Mouse (Mus musculus) megakaryocyte, embryonic 14.5 days (primary cell): ENCODE data around the gene Lrrc8a. TPM values are rescaled to one million over a fixed set of nuclear protein-coding genes. Genes with fewer than 3 reads are reported as not detected.

Source experiments
- H3K27me3 ChIP-seq: replicated peaks from 2 replicates; pipeline ENCODE3; 2012; ENCODE audit warnings: inconsistent platforms
- H3K36me3 ChIP-seq: replicated peaks from 2 replicates; pipeline ENCODE3; 2012; ENCODE audit warnings: low read length, inconsistent platforms, mixed read lengths
- H3K4me1 ChIP-seq: 2 replicates; pipeline ENCODE4 v1.6.1; 2012; ENCODE audit warnings: inconsistent platforms
- H3K4me3 ChIP-seq: replicated peaks from 2 replicates; pipeline ENCODE3; 2012; ENCODE audit warnings: moderate library complexity, mild to moderate bottlenecking, inconsistent platforms
- H3K9me3 ChIP-seq: 2 replicates; pipeline ENCODE4 v1.6.1; 2012; ENCODE audit warnings: inconsistent platforms
- FLI1 ChIP-seq: IDR thresholded peaks from 2 replicates; pipeline ENCODE4 v1.6.1; 2012; ENCODE audit warnings: low read length, inconsistent platforms, mixed read lengths
- GATA1 ChIP-seq: IDR thresholded peaks from 3 replicates; pipeline ENCODE4 v1.6.1; 2012; ENCODE audit warnings: mixed read lengths, low read length, inconsistent platforms, borderline replicate concordance
- polyA plus RNA-seq: library from polyadenylated mRNA; stranded (reverse); fragments of >175 nt; gene quantifications from 2 replicates; pipeline ENCODE4 v1.2.3, GENCODE M21; 2012; ENCODE audit warnings: low replicate concordance; ENCODE audit not compliant: insufficient read depth

Gene Lrrc8a
- polyA plus RNA-seq, 1 experiment = 5.1 TPM

DNA sequence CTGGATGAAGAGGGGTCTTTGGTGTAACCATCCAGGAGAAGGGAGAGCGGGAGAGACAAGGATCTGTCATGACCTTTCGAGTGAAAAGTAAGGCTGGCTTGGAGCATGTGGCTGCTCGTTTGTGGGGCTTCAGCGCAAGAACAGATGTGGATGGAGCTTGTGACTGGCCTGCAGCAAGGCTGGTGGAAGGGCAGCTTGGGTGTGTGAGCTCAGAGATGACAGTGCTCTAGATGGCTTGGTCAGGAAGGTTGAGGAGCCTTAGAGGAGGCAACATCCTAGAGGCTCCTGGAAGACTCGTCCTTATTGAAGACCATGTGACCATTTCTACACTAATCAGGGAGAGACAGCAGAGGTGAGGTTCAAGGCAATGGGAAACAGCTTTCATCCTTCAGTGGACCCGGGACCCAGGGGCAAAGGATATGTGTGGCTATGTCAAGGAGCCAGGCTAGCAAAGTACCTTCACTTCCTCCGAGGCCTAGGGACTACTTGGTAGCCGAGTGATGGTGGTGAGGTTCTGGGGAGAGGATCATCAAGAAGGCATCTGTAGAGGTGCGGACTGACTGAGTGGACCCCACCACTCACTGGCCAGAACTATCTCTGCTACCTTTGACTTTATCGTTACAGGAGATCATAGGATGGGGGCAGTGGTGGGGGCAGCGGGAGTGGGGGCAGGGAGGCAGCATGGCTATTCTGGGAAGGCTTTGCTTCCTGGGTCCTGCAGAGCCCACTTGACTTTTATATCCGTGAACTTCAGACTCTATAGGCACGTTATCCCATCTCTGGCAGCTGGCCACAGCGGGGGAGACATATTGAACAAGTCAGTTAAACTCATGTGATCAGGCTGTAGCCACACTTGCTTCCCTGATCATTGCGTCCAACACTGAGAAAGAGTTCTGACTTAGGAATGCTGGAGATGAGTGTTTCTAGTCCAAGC, 21.9 kb downstream of the Lrrc8a start:
- no peaks in the 10 kb centered on the region for H3K9me3 ChIP-seq
- peaks cover 99% of the 10 kb centered on the region for H3K36me3 ChIP-seq
- TF ChIP-seq GATA1 (no peak), FLI1 (no peak)
- peak overlapping the region; percentile 87 for H3K4me3 ChIP-seq
- peaks cover 83% of the 10 kb centered on the region for H3K4me1 ChIP-seq
- H3K27me3 ChIP-seq = no peaks in the 10 kb centered on the region

DNA sequence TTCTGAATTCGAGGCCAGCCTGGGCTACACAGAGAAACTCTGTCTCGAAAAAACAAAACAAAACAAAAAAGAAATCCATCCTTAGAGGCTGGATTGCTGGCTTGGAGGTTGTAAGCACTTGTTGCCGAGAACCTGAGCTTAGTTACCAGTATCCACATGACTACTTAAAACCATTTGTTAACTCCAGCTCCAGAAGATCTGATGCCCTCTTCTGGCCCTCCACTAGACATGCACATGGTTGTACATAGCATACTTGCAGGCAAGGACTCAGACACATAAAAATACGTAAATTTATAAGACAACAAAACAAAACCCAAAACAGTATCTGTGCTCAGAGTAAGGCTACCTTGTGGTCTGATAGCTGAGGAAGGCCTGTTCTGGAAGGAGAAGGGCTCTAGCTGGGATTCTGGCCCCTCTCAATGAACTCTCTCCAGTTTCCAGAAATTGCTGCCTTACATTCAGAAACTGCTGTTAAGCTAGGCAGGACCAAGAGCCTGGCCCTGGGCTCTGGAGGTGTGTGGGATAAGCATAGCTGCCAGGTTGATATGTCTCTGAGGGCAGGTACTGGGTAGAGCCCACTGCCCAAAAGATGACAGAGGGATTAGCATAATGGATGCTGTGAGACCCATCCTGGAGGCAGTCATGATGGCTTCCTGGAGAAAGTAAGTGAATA, 23.7 kb downstream of the Lrrc8a start:
- TF ChIP-seq GATA1 (no peak), FLI1 (no peak)
- H3K36me3 ChIP-seq = peaks cover 99% of the 10 kb centered on the region
- H3K9me3 ChIP-seq = no peaks in the 10 kb centered on the region
- H3K4me3 ChIP-seq = no peak overlapping the region
- no peaks in the 10 kb centered on the region for H3K27me3 ChIP-seq
- H3K4me1 ChIP-seq = peaks cover 86% of the 10 kb centered on the region

DNA sequence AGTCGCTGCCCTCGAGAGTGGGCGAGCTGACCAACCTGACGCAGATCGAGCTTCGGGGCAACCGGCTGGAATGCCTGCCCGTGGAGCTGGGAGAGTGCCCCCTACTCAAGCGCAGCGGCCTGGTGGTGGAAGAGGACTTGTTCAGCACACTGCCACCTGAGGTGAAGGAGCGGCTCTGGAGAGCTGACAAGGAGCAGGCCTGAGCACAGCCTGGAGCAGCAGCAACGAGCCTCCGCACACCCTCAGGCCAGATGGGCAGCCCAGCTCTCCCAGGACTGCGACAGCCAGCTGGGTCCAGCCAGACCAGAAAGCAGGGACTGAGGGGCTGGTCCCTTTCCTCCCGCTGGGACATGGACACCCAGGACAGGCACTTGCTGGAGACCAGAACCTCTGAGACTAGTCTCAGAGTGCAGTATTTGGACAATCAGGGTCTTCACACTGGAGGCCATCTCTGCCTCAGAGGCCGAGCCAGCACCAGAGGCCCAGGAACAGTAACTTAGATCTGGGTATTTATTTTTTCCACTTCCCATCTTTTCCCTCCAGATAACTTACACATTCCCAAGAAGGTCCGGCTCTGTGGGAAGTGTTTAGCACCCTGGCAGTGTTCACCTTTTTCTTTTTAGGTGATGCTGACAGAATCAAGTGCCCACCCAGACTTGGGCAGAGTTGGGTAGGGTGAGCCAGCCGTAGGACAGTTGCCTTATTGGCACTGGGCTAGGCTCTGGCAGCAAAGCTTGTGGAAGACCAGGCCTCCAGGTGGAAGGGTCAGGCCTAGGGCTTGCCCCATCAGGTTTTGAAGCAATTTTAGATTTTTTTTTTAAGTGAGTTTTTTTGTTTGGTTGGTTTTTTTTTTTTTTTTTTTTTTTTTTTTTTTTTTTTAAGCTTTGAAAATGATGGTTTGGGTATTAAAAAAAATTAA, 24.7 kb downstream of the Lrrc8a start:
- peaks cover 94% of the 10 kb centered on the region for H3K36me3 ChIP-seq
- peaks cover 86% of the 10 kb centered on the region for H3K4me1 ChIP-seq
- no peaks in the 10 kb centered on the region for H3K27me3 ChIP-seq
- H3K9me3 ChIP-seq = no peaks in the 10 kb centered on the region
- no peak for TF ChIP-seq GATA1
- TF ChIP-seq FLI1 = no peak
- H3K4me3 ChIP-seq = no peak overlapping the region

DNA sequence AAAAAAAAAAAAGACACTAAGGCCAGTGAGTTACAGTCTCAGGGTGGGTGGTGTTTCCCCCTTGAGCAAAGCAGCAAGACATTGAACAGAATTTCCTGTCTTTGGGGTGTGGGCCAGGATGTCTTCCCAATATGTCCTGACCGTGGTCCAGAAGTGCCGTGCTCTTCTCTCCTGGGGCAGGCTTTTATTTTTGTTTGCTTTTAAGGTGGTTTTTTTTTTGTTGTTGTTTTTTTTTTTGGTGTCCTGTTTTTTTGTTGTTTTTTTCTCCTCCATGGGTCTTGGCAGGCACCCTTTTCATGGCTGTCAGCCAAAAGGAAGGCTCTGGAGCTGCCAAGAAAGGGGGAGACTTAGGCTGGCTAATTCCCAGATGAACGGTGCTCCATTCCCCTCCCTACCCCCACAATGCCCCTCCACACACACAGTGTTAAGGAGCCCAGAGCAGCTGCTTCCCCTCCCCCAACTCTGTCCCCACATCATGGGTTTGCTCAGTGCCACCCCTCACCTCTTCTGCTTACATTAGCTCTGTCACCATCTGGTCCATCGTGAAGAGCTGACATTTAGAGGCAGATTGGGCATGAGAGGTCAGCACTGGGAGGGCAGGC, 25.4 kb downstream of the Lrrc8a start:
- no peak overlapping the region for H3K4me3 ChIP-seq
- no peaks in the 10 kb centered on the region for H3K9me3 ChIP-seq
- H3K27me3 ChIP-seq = no peaks in the 10 kb centered on the region
- TF ChIP-seq FLI1 = no peak
- no peak for TF ChIP-seq GATA1
- H3K36me3 ChIP-seq = peaks cover 87% of the 10 kb centered on the region
- H3K4me1 ChIP-seq = peaks cover 86% of the 10 kb centered on the region

DNA sequence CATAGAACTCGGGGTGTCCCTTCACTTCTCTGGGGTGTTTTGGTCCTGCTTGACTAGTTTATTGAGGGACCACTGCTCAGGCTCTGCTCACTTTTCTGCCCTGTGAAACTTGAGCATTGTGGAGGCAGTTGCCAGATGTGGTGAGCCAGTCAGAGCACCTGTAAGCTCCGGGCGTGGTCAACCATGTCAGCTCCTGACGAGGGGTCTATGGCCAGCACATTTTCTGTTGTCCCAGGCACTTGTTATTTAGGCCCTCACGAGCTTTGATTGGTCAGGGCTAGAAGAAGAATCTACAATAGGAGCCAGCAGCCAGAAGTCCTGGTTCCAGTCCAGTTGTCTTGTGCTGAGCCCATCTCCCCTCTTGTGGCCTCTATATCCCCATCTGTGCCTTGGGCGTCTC, 26.3 kb downstream of the Lrrc8a start:
- no peak for TF ChIP-seq FLI1
- TF ChIP-seq GATA1 = no peak
- Histone ChIP-seq H3K27me3 (no peaks in the 10 kb centered on the region), H3K4me3 (no peak overlapping the region), H3K9me3 (no peaks in the 10 kb centered on the region), H3K36me3 (peaks cover 80% of the 10 kb centered on the region), H3K4me1 (peaks cover 86% of the 10 kb centered on the region)

DNA sequence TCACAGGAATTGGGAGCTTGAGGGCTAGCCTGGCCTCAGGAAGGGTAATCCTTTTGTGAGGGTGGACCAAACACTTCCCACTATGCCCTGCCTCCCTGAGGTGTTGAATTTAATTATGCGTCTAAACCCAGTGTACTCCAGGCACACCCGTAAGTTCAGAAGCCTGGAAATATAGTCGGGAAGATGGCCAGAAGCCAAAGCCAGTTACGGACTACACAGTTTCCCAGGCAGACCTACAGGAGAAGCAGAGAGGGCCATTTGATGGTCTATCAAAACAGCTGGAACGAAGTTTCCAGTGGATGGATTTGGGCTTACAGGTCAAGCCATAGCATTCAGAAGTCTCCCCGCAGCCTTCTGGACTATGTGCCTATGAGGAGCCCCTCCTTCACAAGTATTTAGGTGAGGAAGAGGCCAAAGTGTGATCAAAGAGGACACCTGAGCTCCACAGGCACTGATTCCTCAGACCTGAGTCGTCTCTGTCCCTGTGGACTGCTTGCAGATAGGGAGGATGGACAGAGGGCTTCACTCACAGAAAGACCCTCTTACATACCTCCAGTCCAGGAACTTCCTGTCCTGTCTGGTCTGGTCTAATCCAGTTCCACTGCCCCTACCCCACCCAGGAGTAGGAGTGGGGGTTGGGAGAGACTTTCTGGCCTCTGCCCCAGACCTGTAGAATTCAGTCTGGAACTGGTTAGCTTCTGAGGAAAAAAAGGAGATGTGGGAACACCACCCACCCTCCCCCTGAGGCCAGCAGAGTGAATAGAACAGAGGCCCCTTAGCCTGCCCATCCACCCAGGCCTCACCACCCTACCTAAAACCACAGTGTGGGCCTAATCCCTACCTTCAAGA, 27.4 kb downstream of the Lrrc8a start:
- TF ChIP-seq GATA1 = no peak
- no peak for TF ChIP-seq FLI1
- peaks cover 86% of the 10 kb centered on the region for H3K4me1 ChIP-seq
- H3K27me3 ChIP-seq = no peaks in the 10 kb centered on the region
- no peaks in the 10 kb centered on the region for H3K9me3 ChIP-seq
- no peak overlapping the region for H3K4me3 ChIP-seq
- peaks cover 70% of the 10 kb centered on the region for H3K36me3 ChIP-seq

DNA sequence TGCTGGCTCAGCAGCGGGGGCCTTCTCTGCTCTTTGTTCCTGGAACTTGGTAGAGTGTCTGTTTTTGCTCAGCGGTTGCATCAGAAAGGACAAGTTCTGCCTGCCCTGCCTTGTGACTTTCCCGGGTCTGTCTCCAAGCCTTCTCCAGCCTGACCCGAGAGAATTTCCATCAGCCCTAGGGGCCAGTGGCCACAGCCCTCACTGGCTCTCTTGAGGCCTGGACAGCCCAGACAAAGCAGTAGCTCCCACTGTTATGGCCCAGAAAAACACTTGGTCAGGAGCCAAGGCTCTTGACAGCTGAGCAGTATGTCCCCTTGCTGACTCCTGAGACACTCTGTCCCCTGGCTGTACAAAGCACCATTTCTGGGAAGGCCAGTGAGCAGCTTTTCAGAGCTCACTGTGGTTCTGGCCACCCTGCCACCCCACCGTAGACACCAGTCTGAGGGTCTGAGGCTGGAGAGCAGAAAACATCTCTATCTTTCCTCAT, 28.3 kb downstream of the Lrrc8a start, which contains the start of gene Phyhd1:
Phyhd1 (plus strand) TSS at position 437 of the 487 bp plus-strand sequence.
- no peaks in the 10 kb centered on the region for H3K9me3 ChIP-seq
- H3K4me3 ChIP-seq = peak within 1 kb of the TSS; percentile 38
- peaks cover 85% of the 10 kb centered on the region for H3K4me1 ChIP-seq
- TF ChIP-seq FLI1 (no peak), GATA1 (no peak)
- H3K36me3 ChIP-seq = peaks cover 63% of the 10 kb centered on the region
- H3K27me3 ChIP-seq = no peaks in the 10 kb centered on the region

DNA sequence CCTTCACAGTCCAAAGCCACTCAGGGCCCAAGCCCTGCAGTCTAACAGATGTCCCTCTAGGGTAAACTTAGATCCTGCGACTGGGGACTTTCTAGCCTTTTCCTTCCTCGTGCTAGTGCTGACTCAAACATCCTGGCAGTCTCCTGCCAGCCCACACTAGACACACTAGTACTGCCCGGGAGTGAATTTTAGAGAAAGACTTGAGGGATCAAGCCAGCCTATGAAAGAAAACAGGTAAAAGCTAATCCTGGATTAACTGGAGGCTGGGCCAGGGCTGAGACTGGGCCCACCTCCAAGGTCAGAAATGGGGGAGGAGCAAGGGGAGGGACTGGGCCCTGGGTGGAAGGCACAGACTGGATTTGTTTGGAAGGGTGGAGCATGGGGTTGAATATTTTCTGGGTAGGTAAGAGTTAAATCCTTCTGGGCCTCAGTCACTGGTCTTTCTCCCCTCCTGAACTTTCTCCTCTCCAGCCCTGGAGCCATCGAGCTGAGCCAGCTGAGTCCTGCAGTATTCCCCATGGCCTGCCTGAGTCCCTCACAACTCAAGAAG, 29.0 kb downstream of the Lrrc8a start:
- Histone ChIP-seq H3K36me3 (peaks cover 56% of the 10 kb centered on the region), H3K27me3 (no peaks in the 10 kb centered on the region), H3K9me3 (no peaks in the 10 kb centered on the region), H3K4me1 (peaks cover 78% of the 10 kb centered on the region), H3K4me3 (peak overlapping the region; percentile 38)
- TF ChIP-seq FLI1 = no peak
- no peak for TF ChIP-seq GATA1
